Mouse (Mus musculus) embryonic fibroblast, embryonic 13.5 days (primary cell): ENCODE data around the gene Siglece.

Experiments used
- CTCF ChIP-seq: IDR thresholded peaks from 2 replicates; pipeline ENCODE4 v1.5.1; 2011; ENCODE audit warnings: mild to moderate bottlenecking, control low read depth, low read length, moderate library complexity, borderline replicate concordance; ENCODE audit not compliant: insufficient read depth
- POLR2A ChIP-seq: IDR thresholded peaks from 2 replicates; pipeline ENCODE4 v1.6.1; 2011; ENCODE audit warnings: low read depth, mild to moderate bottlenecking, control low read depth, low read length, moderate library complexity

DNA sequence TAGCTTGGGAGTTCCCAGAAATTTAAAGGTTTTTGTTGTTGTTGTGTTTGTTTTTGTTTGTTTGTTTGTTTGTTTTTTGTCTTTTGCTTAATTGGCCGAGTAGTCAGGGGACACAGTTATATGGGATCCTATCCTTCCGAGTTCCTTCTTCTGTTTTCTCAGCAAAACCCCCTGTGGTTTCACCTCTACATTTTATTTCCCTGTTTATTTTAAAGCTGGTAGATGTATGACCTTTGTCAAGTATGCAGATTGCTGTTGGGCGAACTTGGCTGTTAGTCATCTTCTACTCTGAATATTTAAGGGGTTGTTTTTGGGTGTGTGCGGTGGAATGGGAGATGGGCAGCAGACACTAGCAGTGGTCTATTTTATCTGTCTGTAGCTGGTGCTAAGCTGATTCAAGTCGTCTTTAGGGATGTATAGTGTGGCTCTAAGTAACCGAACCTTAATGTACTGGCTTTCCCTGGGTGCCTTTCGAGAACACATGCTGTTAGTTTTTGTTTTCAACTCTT lies 51.6 kb downstream of the Siglece start:
- no peak for TF ChIP-seq CTCF
- TF ChIP-seq POLR2A, result no peak
